Mouse (Mus musculus) liver, embryonic 16.5 days (tissue): ENCODE results near the gene Pias4. TPM values are rescaled to one million over a fixed set of nuclear protein-coding genes. Genes with fewer than 3 reads are reported as not detected.

Source experiments
- ATAC-seq: fragments of 200-750 bp; cut with Nextera tagmentation; 2 replicates; pipeline ENCODE4 v1.8.0; 2017; ENCODE audit warnings: low read depth, mild to moderate bottlenecking, moderate number of reproducible peaks, moderate library complexity
- H3K27ac ChIP-seq: fragments of 300-500 bp; sonication (generic); 2 replicates; pipeline ENCODE4 v1.5.1; 2014; ENCODE audit warnings: mild to moderate bottlenecking, low read length
- H3K27me3 ChIP-seq: fragments of 300-500 bp; sonication (generic); 2 replicates; pipeline ENCODE4 v1.6.1; 2014; ENCODE audit warnings: low read depth, low read length, mixed read lengths; ENCODE audit not compliant: control insufficient read depth, insufficient read depth
- H3K36me3 ChIP-seq: fragments of 300-500 bp; sonication (generic); 2 replicates; pipeline ENCODE4 v1.6.1; 2014; ENCODE audit warnings: mild to moderate bottlenecking; ENCODE audit not compliant: control insufficient read depth, insufficient read depth
- H3K4me1 ChIP-seq: fragments of 300-500 bp; sonication (generic); 2 replicates; pipeline ENCODE4 v1.6.1; 2014; ENCODE audit warnings: low read depth, low read length, mixed read lengths; ENCODE audit not compliant: control insufficient read depth
- H3K4me2 ChIP-seq: fragments of 300-500 bp; sonication (generic); 2 replicates; pipeline ENCODE4 v1.6.1; 2014; ENCODE audit warnings: low read depth, low read length, mixed read lengths
- H3K4me3 ChIP-seq: fragments of 300-500 bp; sonication (generic); 2 replicates; pipeline ENCODE4 v1.5.1; 2014; ENCODE audit warnings: low read depth, mild to moderate bottlenecking, low read length
- H3K9ac ChIP-seq: fragments of 300-500 bp; sonication (generic); 2 replicates; pipeline ENCODE4 v1.6.1; 2014; ENCODE audit warnings: low read depth, low read length
- H3K9me3 ChIP-seq: fragments of 300-500 bp; sonication (generic); replicated peaks from 2 replicates; pipeline ENCODE4 v1.6.1; 2016; ENCODE audit warnings: low read length; ENCODE audit not compliant: control insufficient read depth
- WGBS: fragments of 180-500 bp; shearing (Covaris S2); extraction: QIAGEN DNeasy Blood & Tissue Kit; methylation state at CpG from one replicate; pipeline ENCODE4 v1.1.7; 2014; ENCODE audit not compliant: insufficient replicate concordance; 5-methylcytosine and 5-hydroxymethylcytosine counted together
- polyA plus RNA-seq: library from polyadenylated mRNA; unstranded; fragments of >200 nt; fragmentation: Nextera tagmentation; extraction: Ambion mirVana; gene quantifications from 2 replicates; pipeline ENCODE4 v1.2.1, GENCODE M21; 2015

Gene Pias4
- polyA plus RNA-seq, 1 experiment from 2014 or later: 22.1 TPM

- Histone ChIP-seq H3K4me2 (peak overlapping the region; percentile 93), H3K27me3 (no peaks in the 10 kb centered on the region), H3K4me1 (peaks cover 59% of the 10 kb centered on the region), H3K9ac (peak overlapping the region; percentile 89), H3K27ac (peak overlapping the region; percentile 18), H3K36me3 (peaks cover 15% of the 10 kb centered on the region), H3K9me3 (no peaks in the 10 kb centered on the region), H3K4me3 (peak overlapping the region; percentile 93)
- no peak for ATAC-seq
- WGBS: 41% methylated on average over 4 of the region's 4 CpGs
Observed at GRCm38 (mm10) chr10:81139529-81139846, 28.2 kb downstream of the Pias4 start.

- H3K27me3 ChIP-seq: no peaks in the 10 kb centered on the region
- WGBS: 43% methylated on average over 11 of the region's 11 CpGs
- peak overlapping the region; percentile 91 for H3K27ac ChIP-seq
- H3K36me3 ChIP-seq: peaks cover 10% of the 10 kb centered on the region
- peak overlapping the region; percentile 93 for H3K4me3 ChIP-seq
- H3K4me1 ChIP-seq: peaks cover 64% of the 10 kb centered on the region
- H3K9ac ChIP-seq: peak overlapping the region; percentile 89
- no peaks in the 10 kb centered on the region for H3K9me3 ChIP-seq
- no peak for ATAC-seq
- H3K4me2 ChIP-seq: peak overlapping the region; percentile 93
Observed at GRCm38 (mm10) chr10:81138821-81139528, 28.7 kb downstream of the Pias4 start.

GRCm38 (mm10) chr10:81138131-81138782, 29.5 kb downstream of the Pias4 start:
- peak overlapping the region; percentile 91 for H3K27ac ChIP-seq
- peak overlapping the region; percentile 93 for H3K4me3 ChIP-seq
- peak overlapping the region; percentile 93 for H3K4me2 ChIP-seq
- H3K36me3 ChIP-seq: peaks cover 3% of the 10 kb centered on the region
- peaks cover 64% of the 10 kb centered on the region for H3K4me1 ChIP-seq
- ATAC-seq: no peak
- WGBS: 2% methylated on average over 24 of the region's 24 CpGs
- no peaks in the 10 kb centered on the region for H3K27me3 ChIP-seq
- H3K9ac ChIP-seq: peak overlapping the region; percentile 89
- H3K9me3 ChIP-seq: no peaks in the 10 kb centered on the region

DNA sequence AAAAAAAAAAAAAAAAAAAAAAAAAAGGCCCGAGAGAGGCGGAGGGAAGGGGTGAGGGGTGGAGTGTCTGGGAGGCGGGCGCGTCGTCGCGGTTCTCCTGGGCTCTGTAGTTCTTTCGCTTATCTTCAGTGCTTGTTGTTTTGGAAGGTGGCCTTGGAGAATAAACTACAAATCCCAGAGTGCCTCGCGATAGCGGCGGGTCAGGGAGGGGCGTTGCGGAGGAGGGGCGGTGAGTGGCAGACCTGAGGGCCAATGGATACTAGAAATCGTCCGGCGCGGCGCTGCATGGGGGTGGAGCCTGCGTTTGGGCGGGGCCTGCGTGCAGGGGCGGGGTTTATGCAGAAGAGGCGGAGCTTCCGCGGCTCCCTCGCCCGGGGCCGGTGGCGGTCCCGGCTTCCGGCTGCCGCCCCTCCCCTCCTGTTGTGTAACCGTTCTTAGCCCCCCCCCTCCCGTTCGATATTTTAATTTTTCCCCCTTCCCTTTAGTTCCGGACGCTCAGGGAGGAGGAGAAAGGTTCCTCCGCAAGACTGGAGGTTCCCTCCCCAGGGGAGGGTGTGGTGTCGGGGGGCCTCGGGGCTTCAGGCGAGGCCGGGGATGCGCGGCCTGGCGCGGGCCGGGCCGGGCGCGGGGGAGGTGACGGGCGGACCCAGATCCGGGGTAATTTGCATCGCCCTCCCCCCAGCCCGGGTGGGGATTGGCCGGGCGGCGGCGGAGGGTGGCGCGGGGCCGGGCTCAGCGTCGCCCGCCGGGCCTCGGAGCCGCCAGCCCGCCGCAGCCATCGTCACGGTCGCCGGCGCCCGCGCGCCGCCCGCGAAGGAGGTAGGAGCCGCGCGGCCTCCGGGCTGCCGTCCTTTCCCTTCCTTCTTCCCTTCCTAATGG, 30.2 kb downstream of the Pias4 start:
- Histone ChIP-seq H3K4me2 (peak overlapping the region; percentile 94), H3K27ac (peak overlapping the region; percentile 99), H3K4me1 (peaks cover 57% of the 10 kb centered on the region), H3K36me3 (peaks cover 3% of the 10 kb centered on the region; the same call in 1 of the 2 replicates), H3K9ac (peak overlapping the region; percentile 99), H3K27me3 (no peaks in the 10 kb centered on the region), H3K9me3 (no peaks in the 10 kb centered on the region), H3K4me3 (peak overlapping the region; percentile 97)
- ATAC-seq: peak; percentile 78
- under 1% methylated on average over 51 of the region's 89 CpGs for WGBS

DNA sequence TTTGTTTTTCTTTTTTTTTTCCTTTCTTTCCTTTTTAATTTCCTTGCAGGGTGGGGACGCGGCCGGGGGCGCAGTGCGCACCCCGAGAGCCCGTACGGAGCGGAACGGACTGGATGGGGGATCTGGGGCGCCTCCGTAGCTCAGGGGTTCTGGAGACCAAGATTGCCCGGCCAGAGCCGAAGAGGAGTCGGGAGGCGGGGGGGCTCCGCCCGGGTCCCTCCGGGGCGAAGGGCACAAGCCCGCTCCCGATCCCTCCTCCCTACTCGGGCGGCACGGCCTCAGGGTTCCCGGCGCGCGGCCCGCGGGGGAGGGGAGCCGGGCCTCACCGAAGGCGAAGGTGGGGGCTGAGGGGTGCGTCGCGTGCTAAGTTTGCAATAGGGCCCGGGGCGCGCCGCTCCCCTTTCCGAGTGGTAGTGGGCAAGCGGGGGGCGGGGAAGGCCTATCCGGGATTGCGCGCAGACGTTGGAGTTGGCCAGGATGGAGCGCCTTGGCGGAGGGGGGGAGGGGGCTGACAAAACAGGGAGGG, 31.0 kb downstream of the Pias4 start:
- peaks cover 50% of the 10 kb centered on the region for H3K4me1 ChIP-seq
- peak; percentile 9 for ATAC-seq
- peak overlapping the region; percentile 99 for H3K9ac ChIP-seq
- H3K4me2 ChIP-seq: peak overlapping the region; percentile 94
- peaks cover 2% of the 10 kb centered on the region; the same call in 1 of the 2 replicates for H3K36me3 ChIP-seq
- peak overlapping the region; percentile 97 for H3K4me3 ChIP-seq
- H3K27me3 ChIP-seq: no peaks in the 10 kb centered on the region
- under 1% methylated on average over 37 of the region's 50 CpGs for WGBS
- H3K27ac ChIP-seq: peak overlapping the region; percentile 99
- no peaks in the 10 kb centered on the region for H3K9me3 ChIP-seq

DNA sequence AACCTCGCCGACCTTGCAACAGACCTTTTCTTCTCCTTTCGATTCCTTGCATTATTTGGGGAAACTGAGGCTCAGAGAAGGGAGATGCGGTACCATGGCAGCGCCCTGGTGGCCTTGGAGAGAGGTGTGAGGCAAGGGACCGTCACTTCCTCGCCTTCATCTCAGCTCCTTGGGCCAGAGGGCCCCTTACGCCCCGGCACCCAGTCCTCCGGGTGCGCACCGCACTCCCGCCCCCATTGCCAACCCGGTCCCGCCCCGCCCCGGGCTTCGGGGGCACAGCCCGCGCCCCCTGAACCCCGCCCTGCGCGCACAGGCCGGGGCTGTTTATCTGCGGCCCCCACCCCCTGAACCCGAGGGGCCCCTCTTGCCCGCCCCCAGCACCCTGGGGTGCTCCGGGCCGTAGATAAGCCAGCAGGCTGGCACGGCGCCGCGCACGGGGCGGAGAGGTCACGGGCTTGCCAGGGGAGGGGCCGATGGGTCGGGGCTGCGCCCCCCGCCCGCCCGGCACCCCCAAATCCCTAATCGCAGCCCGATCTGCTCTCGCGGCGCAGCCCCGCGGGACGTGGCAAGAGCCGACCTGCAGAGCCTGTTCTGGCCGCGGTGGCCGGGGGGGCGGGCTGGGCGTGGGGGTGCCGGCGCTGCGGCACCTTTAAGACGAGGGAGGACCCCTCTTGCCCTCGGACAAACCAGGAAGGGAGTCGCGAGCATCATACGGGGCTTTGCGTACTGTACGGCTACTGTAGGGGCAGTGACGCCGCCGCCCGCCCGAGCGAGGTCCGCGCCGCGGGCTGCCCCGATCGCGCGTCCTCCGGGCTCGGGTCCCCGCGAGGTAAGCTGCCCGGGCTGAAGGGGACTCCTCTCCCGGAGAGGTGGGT, 31.7 kb downstream of the Pias4 start:
- H3K27me3 ChIP-seq: no peaks in the 10 kb centered on the region
- peak overlapping the region; percentile 94 for H3K4me2 ChIP-seq
- peak; percentile 65 for ATAC-seq
- H3K9me3 ChIP-seq: no peaks in the 10 kb centered on the region
- H3K27ac ChIP-seq: peak overlapping the region; percentile 99
- under 1% methylated on average over 85 of the region's 86 CpGs for WGBS
- H3K36me3 ChIP-seq: no peaks in the 10 kb centered on the region
- H3K4me3 ChIP-seq: peak overlapping the region; percentile 97
- H3K4me1 ChIP-seq: peaks cover 43% of the 10 kb centered on the region
- H3K9ac ChIP-seq: peak overlapping the region; percentile 99

GRCm38 (mm10) chr10:81134966-81135681, 32.6 kb downstream of the Pias4 start, which contains the start of gene Zbtb7a:
Gene Zbtb7a, plus strand, starts transcription at chr10:81135220.
- peak within 1 kb of the TSS; percentile 94 for H3K4me2 ChIP-seq
- no peaks in the 10 kb centered on the region for H3K36me3 ChIP-seq
- H3K9me3 ChIP-seq: no peaks in the 10 kb centered on the region
- ATAC-seq: no peak
- peak within 1 kb of the TSS; percentile 99 for H3K27ac ChIP-seq
- WGBS: under 1% methylated on average over 41 of the region's 41 CpGs
- H3K27me3 ChIP-seq: no peaks in the 10 kb centered on the region
- peak within 1 kb of the TSS; percentile 99 for H3K9ac ChIP-seq
- peaks cover 39% of the 10 kb centered on the region for H3K4me1 ChIP-seq
- peak within 1 kb of the TSS; percentile 97 for H3K4me3 ChIP-seq
